Mouse (Mus musculus) spleen, postnatal 10 days (tissue): ENCODE measurements around the gene Vmn2r41.
"Not testable (repeated sequence)": the region's sequence is repeated elsewhere in the genome, so short reads cannot be mapped to it uniquely, and the experiment has no call there.

Experiments
- DNase-seq, 2 experiments: peaks; one replicate each; pipeline ENCODE4 v3.0.0; 2021 to 2022; ENCODE audit warnings: low spot score in 2 of 2

Gene Vmn2r41

DNA sequence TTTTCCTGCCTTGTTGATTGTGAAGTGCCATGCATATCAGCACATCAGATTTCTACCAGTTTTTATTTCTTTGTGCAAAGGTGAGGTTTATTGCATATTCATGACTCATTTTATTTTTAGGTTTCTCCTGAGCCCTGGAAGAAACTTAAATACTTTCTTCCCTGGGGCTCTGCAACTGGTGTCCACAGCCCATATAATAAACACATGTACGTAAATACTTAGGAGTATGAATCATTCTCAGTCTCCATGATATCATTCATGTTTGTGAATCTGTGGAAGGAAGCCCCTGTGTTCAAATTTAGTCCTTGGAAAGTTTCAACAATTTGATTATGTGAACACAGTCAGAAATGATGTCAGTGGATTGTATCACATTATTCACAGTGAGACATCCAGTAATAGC is at the start of gene Vmn2r41:
Gene Vmn2r41 (minus strand): TSS at position 101 of the 400 bp plus-strand sequence.
- not testable (repeated sequence) for DNase-seq

DNA sequence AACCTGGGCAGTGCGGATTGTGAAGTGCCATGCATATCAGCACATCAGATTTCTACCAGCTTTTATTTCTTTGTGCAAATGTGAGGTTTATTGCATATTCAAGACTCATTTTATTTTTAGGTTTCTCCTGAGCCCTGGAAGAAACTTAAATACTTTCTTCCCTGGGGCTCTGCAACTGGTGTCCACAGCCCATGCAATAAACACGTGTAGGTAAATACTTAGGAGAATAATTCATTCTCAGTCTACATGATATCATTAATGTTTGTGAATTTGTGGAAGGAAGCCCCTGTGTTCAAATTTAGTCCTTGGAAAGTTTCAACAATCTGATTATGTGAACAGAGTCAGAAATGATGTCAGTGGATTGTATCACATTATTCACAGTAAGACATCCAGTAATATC is 38.8 kb upstream of the Vmn2r41 start, which contains the start of gene Vmn2r42:
Gene Vmn2r42 (minus strand): TSS at position 101 of the 400 bp plus-strand sequence.
- not testable (repeated sequence) for DNase-seq

DNA sequence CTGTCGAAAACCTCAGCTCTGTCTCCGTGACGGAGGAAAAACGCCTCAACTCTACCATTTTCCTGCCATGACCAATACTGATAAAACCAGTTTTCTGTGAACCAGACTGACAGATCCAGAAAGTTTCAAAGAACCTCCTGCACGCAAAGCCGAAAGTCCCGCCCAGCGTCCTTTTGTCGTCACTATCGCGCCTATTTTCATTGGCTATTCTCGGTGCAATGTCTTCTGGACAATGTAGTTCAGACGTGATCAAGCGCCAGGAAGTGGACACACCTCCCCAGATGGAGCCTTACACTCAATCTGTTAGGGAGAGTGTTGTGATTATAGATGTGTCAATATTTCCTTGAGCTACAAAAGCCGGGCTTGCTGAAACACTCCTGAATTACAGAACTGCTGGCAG is 68.6 kb downstream of the Vmn2r41 start:
- peak; percentile 4 to 13 for DNase-seq
